Mouse (Mus musculus) layer of hippocampus, adult 8-10 months (tissue): ENCODE results near the gene Cdk14. TPM values are rescaled to one million over a fixed set of nuclear protein-coding genes. Genes with fewer than 3 reads are reported as not detected.

ENCODE experiments used
- DNase-seq, 2 experiments: peaks; one replicate each; pipeline ENCODE4 v3.0.0; 2022; ENCODE audit warnings: low spot score in 2 of 2
- microRNA-seq, 2 experiments: library from miRNA; unstranded; fragments of <30 nt; microRNA quantifications; one replicate each; pipeline ENCODE4 v1.2.0; 2022
- total RNA-seq, 4 experiments: library from RNA; stranded (reverse); gene quantifications; 2 replicates each; pipeline ENCODE4 v1.2.4; 2022

Cdk14 gene
- total RNA-seq, 4 experiments from 2014 or later, result 243 to 267 (median 257) TPM

DNA sequence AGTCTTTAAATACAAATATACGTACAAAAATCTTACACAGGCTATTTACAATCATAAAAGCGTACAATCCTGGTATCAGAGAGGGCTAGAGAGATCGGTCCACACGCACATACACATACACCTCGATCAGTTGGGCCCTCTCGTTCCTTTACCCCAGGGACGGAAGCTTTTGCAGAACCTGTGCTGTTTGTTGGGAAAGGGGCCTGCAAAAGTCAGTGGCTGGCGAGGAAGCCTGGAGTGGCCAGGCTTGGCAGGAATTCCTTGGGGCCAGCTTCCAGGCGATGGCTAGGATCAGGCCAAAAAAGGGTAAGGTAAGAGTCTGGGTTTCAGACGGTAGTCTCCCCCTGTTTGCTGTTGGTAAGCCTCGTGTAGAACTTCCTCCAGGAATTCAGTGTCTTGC is 664.8 kb downstream of the Cdk14 start:
- DNase-seq, result no peak

GRCm38 (mm10) chr5:4754701-4755281 is 665.3 kb downstream of the Cdk14 start:
- DNase-seq, result no peak

Small RNA genes within 50 kb of the gene (microRNA-seq; reads per million reads assigned to microRNA genes)
- gene Gm25037 (0 reads per million in 2 experiments), gene Gm44483 (0 reads per million in 2 experiments)

Other genes with a start within 250 kb of the Cdk14 start
- under 1 TPM in 1 of 4 experiments, not detected in 3; 0.64 TPM for gene 1700015F17Rik, start 58.8 kb upstream of the Cdk14 start, total RNA-seq
- 10 to 100 TPM; 25.1 to 33.0 (median 28.2) TPM for gene Cldn12, start 94.6 kb upstream of the Cdk14 start, total RNA-seq
- 10 to 100 TPM in 3 of 4 experiments, 1 to 10 TPM in 1; 8.1 to 14.7 (median 11.0) TPM for gene Gtpbp10, start 139.2 kb upstream of the Cdk14 start, total RNA-seq
- gene Gm8773, start 153.5 kb upstream of the Cdk14 start, total RNA-seq, result not detected
- 10 to 100 TPM; 12.4 to 25.5 (median 17.5) TPM for gene Cfap69, start 243.9 kb upstream of the Cdk14 start, total RNA-seq